In genomic region chr4:141996086-141996485, GRCm38 (mm10) we compare ENCODE assay signal across 13 mouse cellular contexts.
"Had no signal": no experiment of that assay in that cellular context is flagged by ENCODE, and none has a peak within 500 bp of the region (broad histone marks: within the 10 kb centered on the region; RNA-seq: fewer than 3 reads in every experiment).

No protein-coding gene starts in this region.

- DNase-seq: kidney, adult 18-20 months; kidney, postnatal 10 days; kidney, postnatal 4 days; lung, adult 2 months; lung, postnatal 36 days; spleen, adult 18-20 months; thymus, postnatal 36 days had no signal

- H3K9ac ChIP-seq: liver, embryonic 15.5 days; midbrain, embryonic 15.5 days had no signal

- H3K9me3 ChIP-seq: limb, embryonic 10.5 days; liver, embryonic 15.5 days; midbrain, embryonic 15.5 days had no signal

- ATAC-seq: lung, postnatal 0 days; midbrain, embryonic 15.5 days had no signal

- H3K4me2 ChIP-seq: liver, embryonic 11.5 days; liver, embryonic 15.5 days; midbrain, embryonic 15.5 days had no signal

- H3K27me3 ChIP-seq: liver, embryonic 15.5 days; midbrain, embryonic 15.5 days had no signal

- H3K4me3 ChIP-seq: layer of hippocampus, adult 2 months; limb, embryonic 10.5 days; liver, embryonic 15.5 days; midbrain, embryonic 15.5 days had no signal

- H3K27ac ChIP-seq: layer of hippocampus, adult 2 months; limb, embryonic 10.5 days; liver, embryonic 15.5 days; midbrain, embryonic 15.5 days had no signal

- H3K36me3 ChIP-seq: limb, embryonic 10.5 days; liver, embryonic 15.5 days; midbrain, embryonic 15.5 days had no signal
